In genomic region chr5:147301781-147302070, GRCm38 (mm10) we compare ENCODE assay signal across 24 mouse cellular contexts. TPM values are rescaled to one million over a fixed set of nuclear protein-coding genes. Genes with fewer than 3 reads are reported as not detected.
DNase-seq lines count a peak whose midpoint lies in the region; ATAC-seq lines count a peak whose summit lies in the region.
"Had no signal": no experiment of that assay in that cellular context is flagged by ENCODE, and none has a peak within 500 bp of the region (broad histone marks: within the 10 kb centered on the region; RNA-seq: fewer than 3 reads in every experiment).

No protein-coding gene starts in this region.

- no peak overlapping the region for H3K9ac ChIP-seq in forebrain, embryonic 11.5 days (ENCODE audit: low read length)
- no peak overlapping the region for H3K9ac ChIP-seq in forebrain, embryonic 12.5 days
- no peak overlapping the region for H3K9ac ChIP-seq in midbrain, embryonic 11.5 days (ENCODE audit: low read length)
- no peak overlapping the region for H3K9ac ChIP-seq in midbrain, embryonic 14.5 days (replicated peaks; ENCODE audit: low read length)
- H3K9ac ChIP-seq in intestine, embryonic 15.5 days, result peak overlapping the region; percentile 79
- no peak overlapping the region for H3K9ac ChIP-seq in stomach, embryonic 16.5 days (ENCODE audit: low read length)
- H3K9ac ChIP-seq: embryonic facial prominence, embryonic 13.5 days; heart, embryonic 12.5 days; liver, embryonic 14.5 days; midbrain, embryonic 12.5 days had no signal

- H3K27ac ChIP-seq in forebrain, embryonic 11.5 days (ENCODE audit: low read depth, low read length), result no peak overlapping the region
- no peak overlapping the region for H3K27ac ChIP-seq in forebrain, embryonic 12.5 days
- H3K27ac ChIP-seq in midbrain, embryonic 11.5 days (ENCODE audit: low read depth, low read length), result no peak overlapping the region
- H3K27ac ChIP-seq in midbrain, embryonic 14.5 days (replicated peaks; ENCODE audit: low read depth, low read length), result no peak overlapping the region
- peak overlapping the region; percentile 78 for H3K27ac ChIP-seq in intestine, embryonic 15.5 days
- H3K27ac ChIP-seq in stomach, embryonic 16.5 days (ENCODE audit: low read length), result no peak overlapping the region
- H3K27ac ChIP-seq: embryonic facial prominence, embryonic 13.5 days; gastrocnemius, adult 2 months; hindbrain, postnatal 0 days; liver, embryonic 14.5 days; macrophage; midbrain, embryonic 12.5 days had no signal

- WGBS in forebrain, embryonic 11.5 days, result 1% methylated on average over 10 of the region's 10 CpGs
- under 1% methylated on average over 10 of the region's 10 CpGs for WGBS in forebrain, embryonic 12.5 days
- WGBS in midbrain, embryonic 11.5 days, result under 1% methylated on average over 10 of the region's 10 CpGs
- WGBS in midbrain, embryonic 14.5 days, result 0% methylated on average over 10 of the region's 10 CpGs
- WGBS in intestine, embryonic 15.5 days, result 3% methylated on average over 10 of the region's 10 CpGs
- 6% methylated on average over 10 of the region's 10 CpGs for whole genome bisulfite sequencing in stomach, embryonic 16.5 days

- no peak overlapping the region for H3K4me3 ChIP-seq in forebrain, embryonic 11.5 days (ENCODE audit: low read depth, low read length)
- H3K4me3 ChIP-seq in forebrain, embryonic 12.5 days (replicated peaks), result no peak overlapping the region
- H3K4me3 ChIP-seq in midbrain, embryonic 11.5 days (ENCODE audit: low read depth, low read length), result no peak overlapping the region
- no peak overlapping the region for H3K4me3 ChIP-seq in midbrain, embryonic 14.5 days (replicated peaks; ENCODE audit: low read depth, low read length)
- H3K4me3 ChIP-seq in intestine, embryonic 15.5 days (replicated peaks), result peak overlapping the region; percentile 56
- H3K4me3 ChIP-seq in stomach, embryonic 16.5 days (replicated peaks; ENCODE audit: low read length), result 0 out of 2 replicates have a peak overlapping the region, but pooled peaks have one; percentile 1
- H3K4me3 ChIP-seq: embryonic facial prominence, embryonic 13.5 days; gastrocnemius, adult 2 months; midbrain, embryonic 12.5 days had no signal

- no peaks in the 10 kb centered on the region for H3K9me3 ChIP-seq in forebrain, embryonic 11.5 days (ENCODE audit: control insufficient read depth, low read length)
- no peaks in the 10 kb centered on the region for H3K9me3 ChIP-seq in forebrain, embryonic 12.5 days
- H3K9me3 ChIP-seq in midbrain, embryonic 11.5 days (ENCODE audit: control insufficient read depth, low read length), result no peaks in the 10 kb centered on the region
- no peaks in the 10 kb centered on the region for H3K9me3 ChIP-seq in midbrain, embryonic 14.5 days (ENCODE audit: control insufficient read depth, low read length)
- no peaks in the 10 kb centered on the region for H3K9me3 ChIP-seq in intestine, embryonic 15.5 days
- H3K9me3 ChIP-seq in stomach, embryonic 16.5 days (replicated peaks; ENCODE audit: control insufficient read depth, low read length), result no peaks in the 10 kb centered on the region
- H3K9me3 ChIP-seq: embryonic facial prominence, embryonic 13.5 days; heart, embryonic 12.5 days; midbrain, embryonic 12.5 days had no signal

- no peak for ATAC-seq in forebrain, embryonic 11.5 days (replicated peaks; ENCODE audit: low FRiP score)
- no peak for ATAC-seq in forebrain, embryonic 12.5 days (ENCODE audit: low FRiP score)
- no peak for ATAC-seq in midbrain, embryonic 11.5 days (ENCODE audit: low FRiP score)
- no peak for ATAC-seq in midbrain, embryonic 14.5 days (ENCODE audit: low FRiP score, low TSS enrichment)
- no peak for ATAC-seq in intestine, embryonic 15.5 days
- no peak for ATAC-seq in stomach, embryonic 16.5 days (ENCODE audit: insufficient read depth, low FRiP score)
- ATAC-seq: hindbrain, postnatal 0 days had no signal

- DNase-seq in forebrain, embryonic 11.5 days (ENCODE audit: low spot score), result peak; percentile 54
- DNase-seq in midbrain, embryonic 11.5 days (ENCODE audit: low spot score, missing footprints), result peak; percentile 95
- DNase-seq in midbrain, embryonic 14.5 days, result no peak
- no peak for DNase-seq in kidney, postnatal 25 days
- DNase-seq: adrenal gland, postnatal 25 days; cerebellum, adult 11-12 months; cerebellum, postnatal 25 days; gastrocnemius, adult 2 months; heart, postnatal 14 days; kidney, adult 8-10 months; kidney, postnatal 14 days; thymus, postnatal 36 days had no signal

- no peaks in the 10 kb centered on the region for H3K36me3 ChIP-seq in forebrain, embryonic 11.5 days (ENCODE audit: control insufficient read depth, insufficient read depth, low read length)
- no peaks in the 10 kb centered on the region for H3K36me3 ChIP-seq in forebrain, embryonic 12.5 days (replicated peaks)
- no peaks in the 10 kb centered on the region for H3K36me3 ChIP-seq in midbrain, embryonic 11.5 days (ENCODE audit: control insufficient read depth, insufficient read depth, low read length)
- no peaks in the 10 kb centered on the region for H3K36me3 ChIP-seq in midbrain, embryonic 14.5 days (ENCODE audit: control insufficient read depth, insufficient read depth, low read length)
- H3K36me3 ChIP-seq in intestine, embryonic 15.5 days, result no peaks in the 10 kb centered on the region
- H3K36me3 ChIP-seq in stomach, embryonic 16.5 days (ENCODE audit: control insufficient read depth, insufficient read depth, low read length), result no peaks in the 10 kb centered on the region
- H3K36me3 ChIP-seq: embryonic facial prominence, embryonic 13.5 days; heart, embryonic 12.5 days; midbrain, embryonic 12.5 days had no signal

- H3K4me2 ChIP-seq in forebrain, embryonic 11.5 days (ENCODE audit: low read depth, low read length, severe bottlenecking), result no peak overlapping the region
- no peak overlapping the region for H3K4me2 ChIP-seq in forebrain, embryonic 12.5 days
- H3K4me2 ChIP-seq in midbrain, embryonic 11.5 days, result no peak overlapping the region
- H3K4me2 ChIP-seq in midbrain, embryonic 14.5 days (ENCODE audit: low read length), result no peak overlapping the region
- H3K4me2 ChIP-seq in intestine, embryonic 15.5 days (replicated peaks), result peak overlapping the region; percentile 57
- no peak overlapping the region for H3K4me2 ChIP-seq in stomach, embryonic 16.5 days (ENCODE audit: low read depth, low read length)
- H3K4me2 ChIP-seq: embryonic facial prominence, embryonic 13.5 days; heart, embryonic 12.5 days; midbrain, embryonic 12.5 days had no signal

- peaks cover 95% of the 10 kb centered on the region for H3K27me3 ChIP-seq in forebrain, embryonic 11.5 days (ENCODE audit: control insufficient read depth, insufficient read depth, low read length)
- peaks cover 100% of the 10 kb centered on the region for H3K27me3 ChIP-seq in forebrain, embryonic 12.5 days
- H3K27me3 ChIP-seq in midbrain, embryonic 11.5 days (ENCODE audit: control insufficient read depth, insufficient read depth, low read length), result peaks cover 99% of the 10 kb centered on the region
- H3K27me3 ChIP-seq in midbrain, embryonic 14.5 days (ENCODE audit: control insufficient read depth, insufficient read depth, low read length), result peaks cover 99% of the 10 kb centered on the region
- H3K27me3 ChIP-seq in intestine, embryonic 15.5 days (replicated peaks), result peaks cover 77% of the 10 kb centered on the region
- peaks cover 87% of the 10 kb centered on the region for H3K27me3 ChIP-seq in stomach, embryonic 16.5 days (ENCODE audit: control insufficient read depth, insufficient read depth, low read length)

- peaks cover 4% of the 10 kb centered on the region for H3K4me1 ChIP-seq in forebrain, embryonic 11.5 days (replicated peaks; ENCODE audit: control insufficient read depth, insufficient read depth, low read length)
- H3K4me1 ChIP-seq in forebrain, embryonic 12.5 days, result peaks cover 26% of the 10 kb centered on the region
- H3K4me1 ChIP-seq in midbrain, embryonic 11.5 days (ENCODE audit: control insufficient read depth, insufficient read depth, low read length), result peaks cover 14% of the 10 kb centered on the region
- H3K4me1 ChIP-seq in midbrain, embryonic 14.5 days (ENCODE audit: control insufficient read depth, insufficient read depth, low read length), result 0 out of 2 replicates have a peak, but pooled peaks cover 2% of the 10 kb centered on the region
- peaks cover 21% of the 10 kb centered on the region for H3K4me1 ChIP-seq in intestine, embryonic 15.5 days (replicated peaks)
- peaks cover 7% of the 10 kb centered on the region for H3K4me1 ChIP-seq in stomach, embryonic 16.5 days (ENCODE audit: control insufficient read depth, insufficient read depth, low read length)

RNA-seq across cellular contexts. Expression of gene Cdx2, which starts 5.3 kb away (rescaled TPM):
- polyA plus RNA-seq in forebrain, embryonic 11.5 days (2014; fragmentation: Nextera tagmentation; extraction: Ambion mirVana), result not detected in 2 replicates
- not detected in 2 replicates for polyA plus RNA-seq in forebrain, embryonic 12.5 days (2016; fragmentation: Nextera tagmentation; extraction: Ambion mirVana)
- not detected in 2 replicates for polyA plus RNA-seq in midbrain, embryonic 11.5 days (2014; fragmentation: Nextera tagmentation; extraction: Ambion mirVana)
- polyA plus RNA-seq in midbrain, embryonic 14.5 days (2014; fragmentation: Nextera tagmentation; extraction: Ambion mirVana), result not detected in 2 replicates
- 36.0 and 38.2 TPM in 2 replicates for polyA plus RNA-seq in intestine, embryonic 15.5 days (2015; fragmentation: Nextera tagmentation; extraction: Ambion mirVana)
- polyA plus RNA-seq in stomach, embryonic 16.5 days (2015; fragmentation: Nextera tagmentation; extraction: Ambion mirVana), result 2.5 and 3.4 TPM in 2 replicates
- polyA plus RNA-seq: embryonic facial prominence, embryonic 13.5 days; heart, embryonic 12.5 days; hindbrain, postnatal 0 days; liver, embryonic 14.5 days; lung, embryonic 16.5 days; macrophage; midbrain, embryonic 12.5 days; neural tube, embryonic 14.5 days had no signal

RNA-seq across cellular contexts. Expression of gene Urad, which starts 20.5 kb away (rescaled TPM):
- polyA plus RNA-seq in forebrain, embryonic 11.5 days (2014; fragmentation: Nextera tagmentation; extraction: Ambion mirVana), result not detected in 2 replicates
- not detected in 2 replicates for polyA plus RNA-seq in forebrain, embryonic 12.5 days (2016; fragmentation: Nextera tagmentation; extraction: Ambion mirVana)
- not detected in 2 replicates for polyA plus RNA-seq in midbrain, embryonic 11.5 days (2014; fragmentation: Nextera tagmentation; extraction: Ambion mirVana)
- not detected in 2 replicates for polyA plus RNA-seq in midbrain, embryonic 14.5 days (2014; fragmentation: Nextera tagmentation; extraction: Ambion mirVana)
- 1.6 and 1.7 TPM in 2 replicates for polyA plus RNA-seq in intestine, embryonic 15.5 days (2015; fragmentation: Nextera tagmentation; extraction: Ambion mirVana)
- polyA plus RNA-seq in stomach, embryonic 16.5 days (2015; fragmentation: Nextera tagmentation; extraction: Ambion mirVana), result 0.31 TPM in 1 of 2 replicates, not detected in the other
- polyA plus RNA-seq: embryonic facial prominence, embryonic 13.5 days; gonadal fat pad, adult 2 months; heart, embryonic 12.5 days; hindbrain, postnatal 0 days; lung, embryonic 16.5 days; macrophage; midbrain, embryonic 12.5 days; neural tube, embryonic 14.5 days had no signal

RNA-seq across cellular contexts. Expression of gene Pdx1, which starts 32.0 kb away (rescaled TPM):
- not detected in 2 replicates for polyA plus RNA-seq in forebrain, embryonic 11.5 days (2014; fragmentation: Nextera tagmentation; extraction: Ambion mirVana)
- not detected in 2 replicates for polyA plus RNA-seq in forebrain, embryonic 12.5 days (2016; fragmentation: Nextera tagmentation; extraction: Ambion mirVana)
- polyA plus RNA-seq in midbrain, embryonic 11.5 days (2014; fragmentation: Nextera tagmentation; extraction: Ambion mirVana), result not detected in 2 replicates
- polyA plus RNA-seq in midbrain, embryonic 14.5 days (2014; fragmentation: Nextera tagmentation; extraction: Ambion mirVana), result not detected in 2 replicates
- 5.7 and 5.8 TPM in 2 replicates for polyA plus RNA-seq in intestine, embryonic 15.5 days (2015; fragmentation: Nextera tagmentation; extraction: Ambion mirVana)
- polyA plus RNA-seq in stomach, embryonic 16.5 days (2015; fragmentation: Nextera tagmentation; extraction: Ambion mirVana), result 7.5 and 8.1 TPM in 2 replicates
- polyA plus RNA-seq: embryonic facial prominence, embryonic 13.5 days; gonadal fat pad, adult 2 months; heart, embryonic 12.5 days; hindbrain, postnatal 0 days; lung, embryonic 16.5 days; macrophage; midbrain, embryonic 12.5 days; neural tube, embryonic 14.5 days had no signal

Comparison
In these comparisons a context has a peak if more than half of its experiments do, and no peak if none do; other contexts are left out.
1. DNase-seq: peak in forebrain, embryonic 11.5 days (single experiment) and midbrain, embryonic 11.5 days (single experiment); none in midbrain, embryonic 14.5 days (single experiment) and kidney, postnatal 25 days (0 of 2).
2. H3K4me3 ChIP-seq: peak in intestine, embryonic 15.5 days (single experiment) and stomach, embryonic 16.5 days (single experiment); none in forebrain, embryonic 11.5 days (single experiment), forebrain, embryonic 12.5 days (single experiment), midbrain, embryonic 11.5 days (single experiment) and midbrain, embryonic 14.5 days (single experiment).